Mouse (Mus musculus): ENCODE results near the gene Zfp146. TPM values are rescaled to one million over a fixed set of nuclear protein-coding genes. Genes with fewer than 3 reads are reported as not detected.
"Not testable (repeated sequence)": the region's sequence is repeated elsewhere in the genome, so short reads cannot be mapped to it uniquely, and the experiment has no call there.

Zfp146 gene
- polyA plus RNA-seq, 1 experiment from 2014 or later, result 6.0 TPM

GRCm38 (mm10) chr7:30184641-30185348 is 15.2 kb upstream of the Zfp146 start:
- no peak overlapping the region for H3K9ac ChIP-seq (replicated peaks; ENCODE audit: low read depth)
- H3K27me3 ChIP-seq (replicated peaks; ENCODE audit: insufficient read depth, low read length), result no peaks in the 10 kb centered on the region
- no peak overlapping the region for H3K4me3 ChIP-seq (ENCODE audit: low read depth, low read length)
- no peaks in the 10 kb centered on the region; the same call in 1 of the 2 replicates for H3K4me1 ChIP-seq (ENCODE audit: insufficient read depth, low read depth, low read length)
- 75% methylated on average over 13 of the region's 13 CpGs for WGBS
- H3K4me2 ChIP-seq (replicated peaks; ENCODE audit: low read depth, low read length), result no peak overlapping the region
- no peaks in the 10 kb centered on the region for H3K9me3 ChIP-seq (ENCODE audit: low read length)
- no peak for ATAC-seq
- TF ChIP-seq EP300 (IDR thresholded peaks at IDR 0.05) (no peak), CTCF (IDR thresholded peaks at IDR 0.05) (no peak)
- H3K36me3 ChIP-seq (ENCODE audit: insufficient read depth, low read length), result peaks cover 23% of the 10 kb centered on the region
- no peak for DNase-seq (ENCODE audit: low spot score)
- H3K27ac ChIP-seq (ENCODE audit: low read length), result no peak overlapping the region

- TF ChIP-seq EP300 (IDR thresholded peaks at IDR 0.05) (no peak), CTCF (IDR thresholded peaks at IDR 0.05) (no peak)
Observed at GRCm38 (mm10) chr7:30183879-30184289, 14.3 kb upstream of the Zfp146 start, which contains the start of gene Cox7a1. Gene Cox7a1 (plus strand): TSS chr7:30184144.

GRCm38 (mm10) chr7:30183189-30183588 is 13.6 kb upstream of the Zfp146 start:
- H3K4me1 ChIP-seq (ENCODE audit: insufficient read depth, low read depth, low read length); H3K9ac ChIP-seq (replicated peaks; ENCODE audit: low read depth); DNase-seq (ENCODE audit: low spot score); H3K27ac ChIP-seq (ENCODE audit: low read length); H3K4me2 ChIP-seq (replicated peaks; ENCODE audit: low read depth, low read length); H3K9me3 ChIP-seq (ENCODE audit: low read length); H3K27me3 ChIP-seq (replicated peaks; ENCODE audit: insufficient read depth, low read length); ATAC-seq; H3K4me3 ChIP-seq (ENCODE audit: low read depth, low read length): not testable (repeated sequence)
- 71% methylated on average over 6 of the region's 7 CpGs for WGBS
- H3K36me3 ChIP-seq (ENCODE audit: insufficient read depth, low read length), result peaks cover 17% of the 10 kb centered on the region

More at GRCm38 (mm10) chr7:30183879-30184289, 14.3 kb upstream of the Zfp146 start, which contains the start of gene Cox7a1:
- Histone ChIP-seq H3K9ac (replicated peaks; ENCODE audit: low read depth) (0 out of 2 replicates have a peak within 1 kb of the TSS, but pooled peaks have one; percentile 3), H3K27me3 (replicated peaks; ENCODE audit: insufficient read depth, low read length) (no peaks in the 10 kb centered on the region), H3K4me3 (ENCODE audit: low read depth, low read length) (peak within 1 kb of the TSS; percentile 11), H3K4me2 (replicated peaks; ENCODE audit: low read depth, low read length) (peak within 1 kb of the TSS; percentile 53), H3K36me3 (ENCODE audit: insufficient read depth, low read length) (peaks cover 18% of the 10 kb centered on the region), H3K9me3 (ENCODE audit: low read length) (no peaks in the 10 kb centered on the region), H3K27ac (ENCODE audit: low read length) (no peak within 1 kb of the TSS), H3K4me1 (ENCODE audit: insufficient read depth, low read depth, low read length) (no peaks in the 10 kb centered on the region; the same call in 1 of the 2 replicates)
- peak; percentile 96 for DNase-seq (ENCODE audit: low spot score)
- WGBS, result 2% methylated on average over 11 of the region's 11 CpGs
- ATAC-seq, result peak; percentile 94

GRCm38 (mm10) chr7:30181929-30182328 is 12.4 kb upstream of the Zfp146 start:
- H3K9me3 ChIP-seq (ENCODE audit: low read length); H3K4me2 ChIP-seq (replicated peaks; ENCODE audit: low read depth, low read length); H3K4me1 ChIP-seq (ENCODE audit: insufficient read depth, low read depth, low read length); H3K27ac ChIP-seq (ENCODE audit: low read length); H3K4me3 ChIP-seq (ENCODE audit: low read depth, low read length); DNase-seq (ENCODE audit: low spot score); H3K9ac ChIP-seq (replicated peaks; ENCODE audit: low read depth); ATAC-seq; H3K36me3 ChIP-seq (ENCODE audit: insufficient read depth, low read length); H3K27me3 ChIP-seq (replicated peaks; ENCODE audit: insufficient read depth, low read length): not testable (repeated sequence)
- 95% methylated on average over 10 of the region's 10 CpGs for WGBS

GRCm38 (mm10) chr7:30181308-30181707 is 11.8 kb upstream of the Zfp146 start:
- H3K4me1 ChIP-seq (ENCODE audit: insufficient read depth, low read depth, low read length), result no peaks in the 10 kb centered on the region; the same call in 1 of the 2 replicates
- no peak overlapping the region for H3K4me3 ChIP-seq (ENCODE audit: low read depth, low read length)
- peak; percentile 94 for TF ChIP-seq CTCF (IDR thresholded peaks at IDR 0.05)
- TF ChIP-seq EP300 (IDR thresholded peaks at IDR 0.05), result no peak
- H3K9me3 ChIP-seq (ENCODE audit: low read length), result no peaks in the 10 kb centered on the region
- H3K27me3 ChIP-seq (replicated peaks; ENCODE audit: insufficient read depth, low read length), result no peaks in the 10 kb centered on the region
- H3K9ac ChIP-seq (replicated peaks; ENCODE audit: low read depth), result no peak overlapping the region
- DNase-seq (ENCODE audit: low spot score), result peak; percentile 87
- no peak overlapping the region for H3K27ac ChIP-seq (ENCODE audit: low read length)
- peak; percentile 29; the same call in 1 of the 2 replicates for ATAC-seq
- H3K4me2 ChIP-seq (replicated peaks; ENCODE audit: low read depth, low read length), result no peak overlapping the region
- H3K36me3 ChIP-seq (ENCODE audit: insufficient read depth, low read length), result peaks cover 6% of the 10 kb centered on the region; the same call in 1 of the 2 replicates
- 5% methylated on average over 4 of the region's 4 CpGs for WGBS

GRCm38 (mm10) chr7:30178256-30178655 is 8.7 kb upstream of the Zfp146 start:
- H3K4me3 ChIP-seq (ENCODE audit: low read depth, low read length), result no peak overlapping the region
- H3K4me2 ChIP-seq (replicated peaks; ENCODE audit: low read depth, low read length), result no peak overlapping the region
- TF ChIP-seq CTCF (IDR thresholded peaks at IDR 0.05) (no peak), EP300 (IDR thresholded peaks at IDR 0.05) (no peak)
- no peak overlapping the region for H3K27ac ChIP-seq (ENCODE audit: low read length)
- peaks cover 6% of the 10 kb centered on the region; the same call in 1 of the 2 replicates for H3K36me3 ChIP-seq (ENCODE audit: insufficient read depth, low read length)
- DNase-seq (ENCODE audit: low spot score), result no peak
- no peaks in the 10 kb centered on the region for H3K9me3 ChIP-seq (ENCODE audit: low read length)
- ATAC-seq, result no peak
- no peak overlapping the region for H3K9ac ChIP-seq (replicated peaks; ENCODE audit: low read depth)
- H3K4me1 ChIP-seq (ENCODE audit: insufficient read depth, low read depth, low read length), result no peaks in the 10 kb centered on the region
- 70% methylated on average over 11 of the region's 11 CpGs for WGBS
- H3K27me3 ChIP-seq (replicated peaks; ENCODE audit: insufficient read depth, low read length), result no peaks in the 10 kb centered on the region
